Mouse (Mus musculus) liver, embryonic 14.5 days (tissue): ENCODE data around the gene Dazap1.

Experiments used
- CTCF ChIP-seq: IDR thresholded peaks from 2 replicates; pipeline ENCODE4 v1.5.1; 2016; ENCODE audit warnings: antibody characterized with exemption, low read depth, control low read depth
- EP300 ChIP-seq: IDR thresholded peaks from 2 replicates; pipeline ENCODE4 v1.6.1; 2016; ENCODE audit warnings: antibody characterized with exemption, low read depth

DNA sequence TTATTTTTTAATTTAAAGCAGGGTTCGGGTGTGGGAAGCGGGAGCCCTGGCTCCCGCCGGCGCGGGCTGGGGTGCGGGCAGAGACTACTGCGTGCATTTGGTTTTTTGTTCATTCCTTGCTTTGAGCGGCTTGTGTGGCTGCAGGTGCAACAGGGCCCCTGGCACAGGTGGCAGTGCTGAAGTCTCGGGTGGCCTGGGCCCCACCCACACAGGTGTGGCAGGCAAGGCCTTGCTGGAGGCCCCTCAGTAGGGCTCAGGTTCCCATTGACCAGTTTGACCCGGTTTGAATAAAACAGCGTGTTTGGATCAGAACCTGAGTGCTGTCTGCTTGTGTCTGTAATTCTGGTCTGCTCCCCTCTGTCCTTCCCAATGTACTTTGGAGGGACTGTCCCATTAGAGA is 26.8 kb downstream of the Dazap1 start:
- TF ChIP-seq EP300 (no peak), CTCF (no peak)
